Mouse (Mus musculus) G1E-ER4 (cell line): Measurements from ENCODE around the gene Fras1. TPM values are rescaled to one million over a fixed set of nuclear protein-coding genes. Genes with fewer than 3 reads are reported as not detected.

Experiments
- GATA1 ChIP-seq: IDR thresholded peaks from one replicate; pipeline ENCODE4 v1.8.0; 2012; ENCODE audit warnings: low read length, inconsistent platforms
- polyA plus RNA-seq: library from polyadenylated mRNA; stranded (reverse); fragments of >175 nt; gene quantifications from 2 replicates; pipeline ENCODE4 v1.2.3, GENCODE M21; 2012

The Fras1 gene
- polyA plus RNA-seq, 1 experiment = 0.01 TPM

GRCm38 (mm10) chr5:96797465-96797864, 423.7 kb downstream of the Fras1 start:
- no peak for TF ChIP-seq GATA1

GRCm38 (mm10) chr5:96799165-96799564, 425.4 kb downstream of the Fras1 start:
- no peak for TF ChIP-seq GATA1

- no peak for TF ChIP-seq GATA1
Measured at GRCm38 (mm10) chr5:96799969-96800368, 426.2 kb downstream of the Fras1 start.

- TF ChIP-seq GATA1 = no peak
Measured at GRCm38 (mm10) chr5:96802185-96802584, 428.4 kb downstream of the Fras1 start.

- no peak for TF ChIP-seq GATA1
Measured at GRCm38 (mm10) chr5:96803091-96803490, 429.3 kb downstream of the Fras1 start.

- no peak for TF ChIP-seq GATA1
Measured at GRCm38 (mm10) chr5:96804304-96804703, 430.5 kb downstream of the Fras1 start.

GRCm38 (mm10) chr5:96804813-96805212, 431.1 kb downstream of the Fras1 start:
- no peak for TF ChIP-seq GATA1

- no peak for TF ChIP-seq GATA1
Measured at GRCm38 (mm10) chr5:96810620-96811019, 436.9 kb downstream of the Fras1 start.

GRCm38 (mm10) chr5:96824769-96825327, 451.1 kb downstream of the Fras1 start:
- no peak for TF ChIP-seq GATA1

- TF ChIP-seq GATA1 = no peak
Measured at GRCm38 (mm10) chr5:96827176-96827575, 453.4 kb downstream of the Fras1 start.

Other genes with a start within 250 kb of the Fras1 start
- gene Cnot6l, start 209.8 kb upstream of the Fras1 start, polyA plus RNA-seq = 2.6 and 3.1 TPM in 2 replicates
- 1.8 and 2.5 TPM in 2 replicates for gene Mrpl1, start 164.5 kb upstream of the Fras1 start, polyA plus RNA-seq